Mouse (Mus musculus): ENCODE results near the gene Gm17720.

The Gm17720 gene

GRCm38 (mm10) chr8:110102653-110103052 is at the start of gene Gm17720:
Gm17720 (minus strand) TSS chr8:110102753.
- no peak for DNase-seq (ENCODE audit: low spot score)

- no peak for DNase-seq (ENCODE audit: low spot score)
Measured at GRCm38 (mm10) chr8:110145538-110145937, 43.0 kb upstream of the Gm17720 start.

- DNase-seq (ENCODE audit: low spot score) = no peak
Measured at GRCm38 (mm10) chr8:110140770-110141169, 38.2 kb upstream of the Gm17720 start.

GRCm38 (mm10) chr8:110140156-110140555 is 37.6 kb upstream of the Gm17720 start:
- no peak for DNase-seq (ENCODE audit: low spot score)

- no peak for DNase-seq (ENCODE audit: low spot score)
Measured at GRCm38 (mm10) chr8:110135515-110135914, 33.0 kb upstream of the Gm17720 start.

GRCm38 (mm10) chr8:110134236-110134635 is 31.7 kb upstream of the Gm17720 start:
- no peak for DNase-seq (ENCODE audit: low spot score)

GRCm38 (mm10) chr8:110130537-110130936 is 28.0 kb upstream of the Gm17720 start:
- DNase-seq (ENCODE audit: low spot score) = no peak

- no peak for DNase-seq (ENCODE audit: low spot score)
Measured at GRCm38 (mm10) chr8:110119715-110120114, 17.2 kb upstream of the Gm17720 start.

GRCm38 (mm10) chr8:110101676-110102075 is 877 bp downstream of the Gm17720 start:
- no peak for DNase-seq (ENCODE audit: low spot score)

- DNase-seq (ENCODE audit: low spot score) = no peak
Measured at GRCm38 (mm10) chr8:110100907-110101306, 1.6 kb downstream of the Gm17720 start, which contains the start of gene Gm21964. Gm21964 (plus strand) TSS chr8:110101207.

- no peak for DNase-seq (ENCODE audit: low spot score)
Measured at GRCm38 (mm10) chr8:110091869-110092268, 10.7 kb downstream of the Gm17720 start.

GRCm38 (mm10) chr8:110082416-110083105 is 20.0 kb downstream of the Gm17720 start:
- DNase-seq (ENCODE audit: low spot score) = no peak

GRCm38 (mm10) chr8:110079282-110080221 is 23.0 kb downstream of the Gm17720 start, which contains the start of gene Zfp612:
Zfp612 (plus strand) TSS chr8:110079746.
- DNase-seq (ENCODE audit: low spot score) = peak; percentile 34

- no peak for DNase-seq (ENCODE audit: low spot score)
Measured at GRCm38 (mm10) chr8:110074496-110074895, 28.1 kb downstream of the Gm17720 start.

- no peak for DNase-seq (ENCODE audit: low spot score)
Measured at GRCm38 (mm10) chr8:110071600-110071999, 31.0 kb downstream of the Gm17720 start.

GRCm38 (mm10) chr8:110069706-110070105 is 32.8 kb downstream of the Gm17720 start:
- no peak for DNase-seq (ENCODE audit: low spot score)

- DNase-seq (ENCODE audit: low spot score) = no peak
Measured at GRCm38 (mm10) chr8:110065676-110066075, 36.9 kb downstream of the Gm17720 start.

- DNase-seq (ENCODE audit: low spot score) = no peak
Measured at GRCm38 (mm10) chr8:110064606-110065365, 37.8 kb downstream of the Gm17720 start.

- DNase-seq (ENCODE audit: low spot score) = no peak
Measured at GRCm38 (mm10) chr8:110064161-110064560, 38.4 kb downstream of the Gm17720 start.

- DNase-seq (ENCODE audit: low spot score) = no peak
Measured at GRCm38 (mm10) chr8:110058207-110058606, 44.3 kb downstream of the Gm17720 start.

GRCm38 (mm10) chr8:110051208-110051607 is 51.3 kb downstream of the Gm17720 start:
- DNase-seq (ENCODE audit: low spot score) = no peak

GRCm38 (mm10) chr8:110040509-110040908 is 62.0 kb downstream of the Gm17720 start:
- DNase-seq (ENCODE audit: low spot score) = no peak

All from T-cell, adult 2 months (primary cell).